Mouse (Mus musculus) B cell, adult 2 months (primary cell): ENCODE results near the gene Ccnc.

Source experiments
- DNase-seq, 2 experiments: peaks; one replicate each; pipeline ENCODE4 v3.0.0; 2022

Ccnc gene

DNA sequence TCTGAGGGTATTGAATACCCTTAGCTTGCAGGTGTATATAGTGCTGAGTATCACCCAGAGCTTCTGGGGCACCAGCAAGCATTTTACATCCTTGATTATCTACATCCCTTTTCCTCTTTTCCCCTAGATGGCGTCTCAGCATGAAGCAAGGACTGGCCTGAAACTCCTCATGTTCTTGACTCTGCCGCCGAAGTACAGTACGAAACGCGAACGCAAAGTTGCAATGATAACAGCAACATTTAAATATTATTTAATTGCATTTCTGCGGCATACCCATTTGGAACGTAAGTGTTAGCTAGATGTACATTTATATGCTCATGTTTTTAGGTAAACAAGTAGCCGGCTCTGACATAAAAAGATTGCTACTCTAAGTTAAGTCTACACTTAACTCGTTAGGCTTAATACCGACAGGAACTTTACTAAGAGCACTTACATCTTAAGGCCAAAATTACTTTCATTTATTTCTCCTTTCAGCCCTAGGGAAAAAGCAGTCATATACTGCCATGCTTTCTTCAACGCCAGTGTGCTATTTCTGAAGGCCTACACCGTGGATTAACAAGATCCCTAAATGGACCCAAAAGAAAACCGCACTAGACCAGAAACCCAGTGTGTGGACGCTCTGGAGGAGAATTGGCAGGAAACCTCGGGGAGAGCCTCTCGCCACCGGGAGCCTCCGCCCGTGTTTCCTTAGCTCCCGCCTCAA lies 438 bp upstream of the Ccnc start:
- peak; percentile 35 to 42 for DNase-seq

GRCm38 (mm10) chr4:21739169-21739568 lies 11.7 kb downstream of the Ccnc start:
- DNase-seq: peak in 1 of 2 experiments; percentile 19

DNA sequence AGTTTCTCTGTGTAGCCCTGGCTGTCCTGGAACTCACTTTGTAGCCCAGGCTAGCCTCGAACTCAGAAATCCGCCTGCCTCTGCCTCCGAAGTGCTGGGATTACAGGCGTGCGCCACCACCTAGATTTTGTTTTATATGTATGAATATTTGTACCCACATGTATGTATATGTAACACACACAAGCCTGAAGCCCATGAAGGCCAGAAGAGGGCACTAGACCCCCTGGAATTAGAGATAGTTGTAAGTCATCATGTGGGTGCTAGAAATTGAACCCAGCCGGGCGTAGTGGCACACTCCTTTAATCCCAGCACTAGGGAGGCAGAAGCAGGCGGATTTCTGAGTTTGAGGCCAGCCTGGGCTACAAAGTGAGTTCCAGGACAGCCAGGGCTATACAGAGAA lies 16.6 kb downstream of the Ccnc start:
- peak in 1 of 2 experiments; percentile 31 for DNase-seq

DNA sequence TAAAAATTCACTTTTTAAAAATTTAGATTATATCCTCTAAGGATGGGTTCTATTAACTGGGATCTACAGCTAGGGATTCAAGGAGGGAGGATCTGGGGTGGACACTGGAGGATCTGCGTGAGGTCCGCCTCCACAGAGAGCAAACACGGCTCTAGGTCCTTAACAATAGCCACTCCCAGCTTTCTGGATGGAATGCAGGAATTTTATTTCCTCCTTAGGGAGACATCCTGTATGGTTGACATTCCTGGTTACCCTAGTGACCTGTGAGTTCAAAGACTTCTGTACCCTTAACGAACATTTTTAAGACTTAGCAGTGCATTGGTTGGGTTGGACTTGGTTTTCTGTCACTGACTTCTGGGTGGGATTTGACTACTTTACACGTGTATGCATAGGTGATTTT lies 18.2 kb downstream of the Ccnc start:
- no peak for DNase-seq

GRCm38 (mm10) chr4:21755123-21755789 lies 27.8 kb downstream of the Ccnc start:
- DNase-seq: peak; percentile 64 to 68

- no peak for DNase-seq
These were observed 31.4 kb downstream of the Ccnc start for GRCm38 (mm10) chr4:21758860-21759259.

DNA sequence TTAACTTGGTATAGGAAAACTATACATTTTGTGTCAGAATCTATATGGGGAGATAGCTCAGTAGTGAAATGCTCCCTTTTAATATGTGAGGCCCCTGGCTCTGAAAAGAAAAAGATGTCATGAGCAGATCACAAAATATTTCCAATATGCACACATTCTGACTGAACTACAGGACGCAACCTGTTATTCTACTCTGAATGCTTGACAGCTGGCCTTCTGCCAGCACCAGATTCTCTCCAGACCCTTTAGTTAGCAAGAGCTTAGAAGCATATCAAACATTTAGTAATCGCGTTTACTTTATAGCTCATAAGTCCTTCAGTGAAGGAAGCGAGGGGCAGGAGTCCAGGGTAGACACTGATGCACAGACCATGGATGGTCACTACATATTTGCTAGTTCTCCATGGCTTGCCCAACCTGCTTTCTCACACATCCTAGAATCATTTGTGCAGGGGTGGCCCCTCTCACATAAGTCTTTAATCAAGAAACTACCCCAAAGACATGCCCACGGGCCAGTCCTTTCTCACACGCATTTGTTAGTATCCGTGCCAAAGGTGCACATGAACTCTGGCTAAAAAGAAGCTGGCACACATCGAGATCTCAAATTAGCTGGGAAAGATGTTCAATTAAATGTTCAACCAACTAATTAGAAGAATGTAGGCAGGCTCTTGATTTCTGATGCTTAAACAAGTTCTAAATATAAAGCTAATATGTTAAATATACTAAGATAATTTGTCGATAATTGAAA lies 34.1 kb downstream of the Ccnc start:
- no peak for DNase-seq

GRCm38 (mm10) chr4:21763827-21764226 lies 36.3 kb downstream of the Ccnc start:
- DNase-seq: no peak

DNA sequence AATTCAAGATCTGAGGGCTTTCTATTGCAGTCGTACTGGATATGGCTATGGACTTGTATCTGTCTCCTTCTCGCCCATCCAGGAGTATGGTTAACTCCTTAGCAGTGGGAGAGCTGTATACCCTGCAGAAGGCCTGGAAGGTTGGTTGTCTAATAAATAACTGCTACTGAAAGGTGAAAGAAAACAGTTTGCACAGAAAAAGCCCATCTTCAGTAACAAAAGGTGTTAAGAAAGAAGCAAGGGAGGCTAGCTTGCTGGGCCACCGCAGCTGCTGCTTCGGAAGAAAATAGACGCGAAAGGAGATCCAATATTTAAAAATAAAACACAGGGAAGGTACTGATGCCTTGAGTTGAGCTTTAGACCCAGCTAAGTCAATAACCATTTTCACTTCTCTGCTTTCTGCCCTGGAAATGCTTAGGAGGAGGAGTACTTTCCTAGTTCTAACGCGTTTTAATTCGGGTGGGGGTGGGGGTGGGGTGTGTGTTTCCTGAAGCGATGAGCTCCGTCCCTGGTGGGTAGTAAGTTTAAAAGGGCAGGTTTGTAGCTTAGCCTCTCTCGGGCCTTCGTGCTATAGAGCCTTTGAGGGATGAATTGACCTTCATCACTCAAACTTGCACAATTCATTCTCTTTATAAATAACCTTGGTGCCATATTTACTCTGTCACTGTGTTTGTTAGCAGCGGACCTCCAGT lies 38.8 kb downstream of the Ccnc start:
- DNase-seq: no peak

DNA sequence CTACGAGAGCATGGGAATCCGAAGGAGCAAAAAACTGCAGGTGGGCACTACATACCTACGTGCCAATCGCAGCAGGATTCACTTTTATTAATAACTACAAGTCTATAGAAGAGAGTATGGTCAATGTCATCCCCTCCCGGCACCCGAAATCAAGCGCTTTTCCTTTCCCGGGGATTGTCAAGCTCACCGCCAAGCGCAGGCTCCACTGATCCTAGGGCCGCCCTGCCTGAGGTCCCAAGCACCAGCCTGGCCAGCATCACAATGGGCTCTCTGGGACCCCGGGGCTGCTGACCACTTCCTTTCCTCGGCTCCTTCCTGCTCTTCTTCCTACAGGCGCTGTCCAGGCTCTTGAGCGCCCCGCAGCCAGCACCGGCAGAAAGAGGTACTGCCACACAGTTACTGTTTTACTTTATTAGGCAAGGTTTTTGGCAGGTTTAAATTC lies 39.4 kb downstream of the Ccnc start, which contains the start of the genes Usp45 and Tstd3:
Gene Usp45, plus strand, starts transcription at position 294 of the 442 bp plus-strand sequence.
Gene Tstd3, minus strand, starts transcription at position 350 of the 442 bp plus-strand sequence.
- DNase-seq: peak; percentile 73 to 75

DNA sequence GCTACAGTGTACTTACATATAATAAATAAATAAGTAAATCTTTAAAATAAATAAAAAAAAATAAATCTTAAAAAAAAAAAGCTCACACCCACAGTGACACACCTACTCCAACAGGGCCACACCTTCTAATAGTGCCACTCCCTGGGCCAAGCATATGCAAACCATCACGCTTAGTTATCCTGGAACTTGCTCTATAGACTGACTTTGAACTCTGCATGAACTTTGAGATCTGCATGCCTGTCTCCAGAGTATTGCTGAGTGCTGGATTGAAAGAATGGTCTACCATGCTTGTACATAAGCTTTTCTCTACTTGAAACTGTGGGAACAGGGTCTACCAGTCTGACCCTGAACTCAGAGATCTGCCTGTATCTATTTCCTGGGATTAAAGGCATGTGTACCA lies 43.6 kb downstream of the Ccnc start:
- no peak for DNase-seq

- DNase-seq: peak; percentile 62 to 68
These were observed 44.8 kb downstream of the Ccnc start for GRCm38 (mm10) chr4:21772306-21772705.

GRCm38 (mm10) chr4:21776091-21776945 lies 48.8 kb downstream of the Ccnc start:
- DNase-seq: peak; percentile 94 to 95

GRCm38 (mm10) chr4:21776946-21777265 lies 49.4 kb downstream of the Ccnc start:
- DNase-seq: peak; percentile 31 to 39

DNA sequence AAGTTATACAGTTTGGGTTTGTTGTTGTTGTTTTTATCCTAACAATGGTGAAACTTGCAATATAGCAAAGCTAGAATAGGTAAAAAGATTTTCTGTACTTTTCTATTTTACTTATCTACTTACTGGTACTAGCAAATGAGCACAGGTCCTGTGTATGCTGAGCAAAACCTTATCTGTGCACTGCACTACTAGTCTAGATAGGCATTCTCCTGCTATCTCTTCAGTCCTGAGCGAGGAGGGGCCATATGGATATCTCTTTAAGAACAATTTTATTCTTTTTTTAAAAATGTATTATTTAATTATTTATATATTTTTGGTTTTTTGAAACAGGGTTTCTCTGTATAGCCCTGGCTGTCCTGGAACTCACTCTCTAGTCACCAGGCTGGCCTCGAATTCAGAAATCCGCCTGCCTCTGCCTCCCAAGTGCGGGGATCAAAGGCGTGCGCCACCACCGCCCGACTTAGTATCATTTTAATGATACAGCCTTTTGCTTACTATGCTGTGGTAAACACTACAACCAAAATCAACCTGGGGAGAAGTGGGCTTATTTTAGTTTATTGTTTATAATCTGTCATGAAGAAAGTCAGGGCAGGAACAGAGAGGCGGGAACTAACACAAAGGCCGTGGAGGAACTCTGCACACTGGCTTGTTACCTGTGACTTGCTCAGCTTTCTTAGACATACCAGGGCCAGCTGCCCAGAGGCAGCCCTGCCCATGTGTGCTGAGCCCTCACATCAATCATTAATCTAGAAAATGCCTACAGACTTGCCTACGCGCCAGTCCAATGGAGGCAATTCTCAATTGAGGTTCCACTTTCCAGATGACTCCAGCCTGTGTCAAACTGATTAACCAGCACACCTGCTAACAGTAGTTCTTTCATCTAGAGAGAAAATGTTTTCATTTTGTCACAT lies 53.6 kb downstream of the Ccnc start:
- no peak for DNase-seq

- DNase-seq: no peak
These were observed 58.8 kb downstream of the Ccnc start for GRCm38 (mm10) chr4:21786268-21786667.

- DNase-seq: no peak
These were observed 61.4 kb downstream of the Ccnc start for GRCm38 (mm10) chr4:21788903-21789302.

DNA sequence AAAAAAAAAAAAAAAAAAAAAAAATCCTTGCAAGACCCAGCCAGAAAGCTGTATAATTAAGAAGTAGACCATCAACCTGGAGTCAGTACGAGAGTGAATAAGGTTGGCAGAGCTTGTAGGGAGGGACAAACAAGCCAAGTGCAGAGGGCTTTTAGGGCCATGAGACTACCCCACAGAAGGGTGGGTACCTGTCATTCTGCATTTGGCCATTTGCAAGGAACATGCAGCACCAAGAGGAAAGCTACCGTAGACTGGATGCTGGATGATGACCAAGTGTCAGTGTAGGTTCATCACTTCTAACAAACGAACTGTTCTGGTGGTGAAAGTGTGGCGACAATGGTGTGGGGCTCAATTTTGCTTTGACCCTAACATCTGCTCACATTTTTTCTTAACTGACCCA lies 62.3 kb downstream of the Ccnc start:
- DNase-seq: no peak

DNA sequence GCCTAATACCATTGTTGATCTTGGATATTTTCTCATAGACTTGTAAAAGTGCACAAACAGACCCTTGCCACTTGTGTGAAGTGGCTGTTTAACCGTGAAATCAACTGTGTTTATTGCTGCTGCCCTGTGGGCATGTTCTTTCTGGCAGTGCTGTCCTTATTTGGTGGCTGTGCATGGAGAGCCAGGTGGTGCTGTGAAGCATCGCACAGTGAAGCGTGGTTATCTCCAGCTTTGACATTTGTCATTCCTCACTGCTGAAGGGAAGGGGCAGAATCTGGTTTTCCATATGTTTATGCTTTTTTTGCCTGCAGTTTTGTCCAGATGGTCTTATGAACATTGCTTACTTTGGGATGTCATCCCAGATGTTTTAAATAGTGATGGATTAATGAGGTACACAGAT lies 66.1 kb downstream of the Ccnc start:
- DNase-seq: no peak

- no peak for DNase-seq
These were observed 73.5 kb downstream of the Ccnc start for GRCm38 (mm10) chr4:21801013-21801412.

DNA sequence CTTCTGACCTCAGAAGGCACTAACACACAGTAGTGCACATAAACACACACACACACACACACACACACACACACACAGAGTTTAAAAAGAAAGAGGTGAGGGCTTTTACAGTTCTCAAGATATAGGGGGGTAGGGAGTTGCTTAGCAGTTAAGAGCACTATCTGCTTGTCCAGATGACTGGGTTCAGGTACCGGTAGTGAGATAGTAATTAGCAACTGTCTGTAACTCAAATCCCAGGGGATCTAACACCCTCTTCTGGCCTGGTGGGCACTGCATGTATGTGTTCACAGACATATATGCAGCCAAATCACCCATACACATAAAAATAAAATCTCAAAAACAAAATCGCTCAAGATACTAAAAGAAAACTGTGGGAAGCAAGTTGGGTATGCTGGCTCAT lies 74.1 kb downstream of the Ccnc start:
- DNase-seq: no peak
